Mouse (Mus musculus) left cerebral cortex, adult 18-20 months (tissue): Measurements from ENCODE around the gene Nyap2. TPM values are rescaled to one million over a fixed set of nuclear protein-coding genes. Genes with fewer than 3 reads are reported as not detected.
A peak's percentile ranks its signal among the peaks of the same experiment; 100 is the strongest.
"Not testable (repeated sequence)": the region's sequence is repeated elsewhere in the genome, so short reads cannot be mapped to it uniquely, and the experiment has no call there.

Experiments
- DNase-seq, 2 experiments: peaks; one replicate each; pipeline ENCODE4 v3.0.0; 2021 to 2022; ENCODE audit warnings: low spot score in 2 of 2, mixed read lengths in 1 of 2
- total RNA-seq, 2 experiments: library from RNA; stranded (reverse); gene quantifications; 2 replicates each; pipeline ENCODE4 v1.2.3; 2021

The Nyap2 gene
- total RNA-seq, 2 experiments from 2014 or later: 33.5 to 37.1 TPM

GRCm38 (mm10) chr1:81173303-81173702 lies 96.6 kb downstream of the Nyap2 start:
- no peak for DNase-seq

- no peak for DNase-seq
These were observed 103.0 kb downstream of the Nyap2 start for GRCm38 (mm10) chr1:81179725-81180124.

- no peak for DNase-seq
These were observed 103.9 kb downstream of the Nyap2 start for GRCm38 (mm10) chr1:81180686-81181085.

GRCm38 (mm10) chr1:81209536-81209935 lies 132.8 kb downstream of the Nyap2 start:
- DNase-seq: no peak

GRCm38 (mm10) chr1:81211491-81211890 lies 134.7 kb downstream of the Nyap2 start:
- DNase-seq: no peak

GRCm38 (mm10) chr1:81219790-81220189 lies 143.0 kb downstream of the Nyap2 start:
- no peak for DNase-seq

GRCm38 (mm10) chr1:81231759-81232406 lies 155.1 kb downstream of the Nyap2 start:
- no peak for DNase-seq

- DNase-seq: not testable (repeated sequence)
These were observed 155.6 kb downstream of the Nyap2 start for GRCm38 (mm10) chr1:81232407-81232789.

- DNase-seq: no peak
These were observed 171.9 kb downstream of the Nyap2 start for GRCm38 (mm10) chr1:81248447-81249205.

GRCm38 (mm10) chr1:81250068-81250467 lies 173.3 kb downstream of the Nyap2 start:
- DNase-seq: no peak

- DNase-seq: no peak
These were observed 189.7 kb downstream of the Nyap2 start for GRCm38 (mm10) chr1:81266441-81266840.

GRCm38 (mm10) chr1:81280978-81281377 lies 204.2 kb downstream of the Nyap2 start:
- DNase-seq: no peak

GRCm38 (mm10) chr1:81285633-81286032 lies 208.9 kb downstream of the Nyap2 start:
- DNase-seq: no peak

GRCm38 (mm10) chr1:81287088-81287487 lies 210.3 kb downstream of the Nyap2 start:
- DNase-seq: no peak

GRCm38 (mm10) chr1:81300735-81301134 lies 224.0 kb downstream of the Nyap2 start:
- DNase-seq: peak; percentile 31 to 39

- DNase-seq: peak; percentile 67 to 79
These were observed 224.9 kb downstream of the Nyap2 start for GRCm38 (mm10) chr1:81301661-81302060.

GRCm38 (mm10) chr1:81303389-81303788 lies 226.6 kb downstream of the Nyap2 start:
- DNase-seq: no peak

GRCm38 (mm10) chr1:81307407-81307806 lies 230.7 kb downstream of the Nyap2 start:
- DNase-seq: no peak

GRCm38 (mm10) chr1:81307934-81308333 lies 231.2 kb downstream of the Nyap2 start:
- no peak for DNase-seq

- peak; percentile 74 to 77 for DNase-seq
These were observed 233.4 kb downstream of the Nyap2 start for GRCm38 (mm10) chr1:81310087-81310626.

GRCm38 (mm10) chr1:81316403-81316994 lies 239.7 kb downstream of the Nyap2 start:
- peak; percentile 73 to 80 for DNase-seq

- DNase-seq: peak; percentile 22 to 28
These were observed 240.3 kb downstream of the Nyap2 start for GRCm38 (mm10) chr1:81316995-81317413.
